Comparison of ENCODE assay signal across 8 mouse cellular contexts in genomic region chr7:129653791-129654271, GRCm38 (mm10).
DNase-seq lines count a peak whose midpoint lies in the region; ATAC-seq and TF ChIP-seq lines count a peak whose summit lies in the region.

No protein-coding gene starts in this region.

- H3K79me2 ChIP-seq in MEL (ENCODE audit: control insufficient read depth, insufficient read depth, low read length, poor library complexity): no peaks in the 10 kb centered on the region

- TF ChIP-seq CTCF in MEL (IDR thresholded peaks at IDR 0.05 in 2 of 3, conservative IDR thresholded peaks at IDR 0.05 in 1 of 3; ENCODE audit: control insufficient read depth in 1 of 3, insufficient read depth in 1 of 3, low read depth in 2 of 3, low read length in 3 of 3, poor library complexity in 1 of 3, severe bottlenecking in 1 of 3): peak; percentile 84 to 96 (median 95)
- TF ChIP-seq CTCF in lung, embryonic 14.5 days (IDR thresholded peaks at IDR 0.05; ENCODE audit: low read depth): peak; percentile 100

- no peak overlapping the region for H3K9ac ChIP-seq in MEL (ENCODE audit: control insufficient read depth, low read depth, low read length, poor library complexity, severe bottlenecking)
- no peak overlapping the region for H3K9ac ChIP-seq in forebrain, embryonic 14.5 days (ENCODE audit: low read length)
- H3K9ac ChIP-seq in lung, embryonic 14.5 days: no peak overlapping the region

- peaks cover 0 to 4% of the 10 kb centered on the region in 2 experiments; a peak in 1 of 4 replicates for H3K4me1 ChIP-seq in MEL (ENCODE audit: control insufficient read depth in 1 of 2, insufficient read depth in 2 of 2, low read length in 2 of 2)
- peaks cover 31% of the 10 kb centered on the region for H3K4me1 ChIP-seq in forebrain, embryonic 14.5 days (ENCODE audit: control insufficient read depth, insufficient read depth, low read length)
- H3K4me1 ChIP-seq in lung, embryonic 14.5 days (ENCODE audit: insufficient read depth): peaks cover 5% of the 10 kb centered on the region

- peak; percentile 47 for ATAC-seq in forebrain, embryonic 14.5 days
- peak; percentile 24; the same call in 1 of the 2 replicates for ATAC-seq in lung, embryonic 14.5 days (ENCODE audit: insufficient read depth)

- H3K4me3 ChIP-seq in MEL (ENCODE audit: control insufficient read depth in 1 of 2, insufficient read depth in 1 of 2, low read depth in 2 of 2, low read length in 2 of 2): no peak overlapping the region
- no peak overlapping the region for H3K4me3 ChIP-seq in forebrain, embryonic 14.5 days (ENCODE audit: low read depth, low read length)
- H3K4me3 ChIP-seq in lung, embryonic 14.5 days (ENCODE audit: low read depth, low read length): no peak overlapping the region

- WGBS in forebrain, embryonic 14.5 days: 11% methylated on average over 11 of the region's 11 CpGs
- WGBS in lung, embryonic 14.5 days: 6% methylated on average over 11 of the region's 11 CpGs

- TF ChIP-seq RAD21 in MEL (IDR thresholded peaks at IDR 0.05; ENCODE audit: low read depth, low read length): peak; percentile 80

- no peaks in the 10 kb centered on the region for H3K27me3 ChIP-seq in MEL (ENCODE audit: control insufficient read depth in 1 of 2, insufficient read depth in 2 of 2, low read length in 2 of 2)
- no peaks in the 10 kb centered on the region for H3K27me3 ChIP-seq in forebrain, embryonic 14.5 days (replicated peaks; ENCODE audit: control insufficient read depth, insufficient read depth, low read length)
- H3K27me3 ChIP-seq in lung, embryonic 14.5 days (ENCODE audit: insufficient read depth, low read length): no peaks in the 10 kb centered on the region

- H3K36me3 ChIP-seq in MEL (ENCODE audit: control insufficient read depth in 1 of 2, insufficient read depth in 2 of 2, low read length in 2 of 2): no peaks in the 10 kb centered on the region
- H3K36me3 ChIP-seq in forebrain, embryonic 14.5 days (ENCODE audit: control insufficient read depth, insufficient read depth, low read length): no peaks in the 10 kb centered on the region
- no peaks in the 10 kb centered on the region for H3K36me3 ChIP-seq in lung, embryonic 14.5 days (ENCODE audit: insufficient read depth)

- no peaks in the 10 kb centered on the region for H3K9me3 ChIP-seq in MEL (replicated peaks; ENCODE audit: insufficient read depth, low read length)
- H3K9me3 ChIP-seq in forebrain, embryonic 14.5 days (replicated peaks; ENCODE audit: control insufficient read depth, low read length): no peaks in the 10 kb centered on the region
- H3K9me3 ChIP-seq in lung, embryonic 14.5 days (ENCODE audit: low read depth, low read length): no peaks in the 10 kb centered on the region

- no peak for TF ChIP-seq EP300 in MEL (IDR thresholded peaks at IDR 0.05; ENCODE audit: low read depth in 1 of 2, low read length in 2 of 2)

- no peak for TF ChIP-seq POLR2A in MEL (IDR thresholded peaks at IDR 0.05; ENCODE audit: control insufficient read depth in 1 of 2, insufficient read depth in 1 of 2, low read depth in 1 of 2, low read length in 2 of 2, poor library complexity in 1 of 2)

- DNase-seq in MEL (ENCODE audit: low read depth, low spot score): peak; percentile 42
- DNase-seq in cerebellum, adult 11 months: peak; percentile 48
- peak; percentile 82 for DNase-seq in forebrain, embryonic 14.5 days (ENCODE audit: low spot score)
- peak; percentile 88 for DNase-seq in heart, postnatal 4 days
- DNase-seq in layer of hippocampus, adult 8-10 months (ENCODE audit: low spot score in 2 of 2): peak; percentile 51 to 84
- DNase-seq in lung, embryonic 14.5 days: peak; percentile 90
- peak; percentile 90 for DNase-seq in ovary, postnatal 14 days (ENCODE audit: low spot score)
- DNase-seq in thymus, postnatal 36 days: peak; percentile 42 to 56

- no peak overlapping the region for H3K4me2 ChIP-seq in forebrain, embryonic 14.5 days (ENCODE audit: low read length)
- H3K4me2 ChIP-seq in lung, embryonic 14.5 days: no peak overlapping the region

- H3K27ac ChIP-seq in MEL (ENCODE audit: control insufficient read depth, low read depth, low read length): no peak overlapping the region
- no peak overlapping the region for H3K27ac ChIP-seq in forebrain, embryonic 14.5 days (ENCODE audit: low read depth, low read length)
- H3K27ac ChIP-seq in lung, embryonic 14.5 days (ENCODE audit: low read depth): no peak overlapping the region

TF ChIP-seq in MEL, 35 proteins besides CTCF, POLR2A, EP300 and RAD21:
- TF ChIP-seq SMC3 (IDR thresholded peaks at IDR 0.05; ENCODE audit: low read depth, low read length): peak; percentile 72
- no peak for TF ChIP-seq E2F4 (IDR thresholded peaks at IDR 0.05; ENCODE audit: borderline replicate concordance, low read depth, low read length)
- TF ChIP-seq BHLHE40 (IDR thresholded peaks at IDR 0.05; ENCODE audit: borderline replicate concordance, low read depth, low read length): no peak
- TF ChIP-seq ZC3H11A (IDR thresholded peaks at IDR 0.05; ENCODE audit: low read depth, low read length): peak; percentile 52
